Mouse (Mus musculus) heart, postnatal 36 days (tissue): ENCODE measurements at regions not wholly inside any gene's neighbourhood (a gene's known extent, or its start where the extent isn't known, plus 50 kb on each side); places are given as distances from the start of the nearest gene placed in this dataset.

Experiments
- DNase-seq, 2 experiments: peaks; one replicate each; pipeline ENCODE4 v3.0.0; 2021 to 2022
- intact Hi-C: fragments of 180-260 bp; cut with DNase I; formaldehyde crosslinking; loops from one replicate; pipeline ENCODE4 v1.15.1; 2025

- no peak for DNase-seq
- intact Hi-C loops = no loop called here
Observed at GRCm38 (mm10) chr2:45169429-45170070, 52.4 kb upstream of the Zeb2 start.

- intact Hi-C loops = no loop called here
- no peak for DNase-seq
Observed at GRCm38 (mm10) chr2:45168606-45169005, 51.4 kb upstream of the Zeb2 start.
